Mouse (Mus musculus) C2C12 (cell line): ENCODE measurements around the gene Tns4. TPM values are rescaled to one million over a fixed set of nuclear protein-coding genes. Genes with fewer than 3 reads are reported as not detected.

Experiments
- H3K27me3 ChIP-seq: one replicate; pipeline ENCODE4 v1.6.1; 2011; ENCODE audit not compliant: control insufficient read depth, insufficient read depth, insufficient read length
- H3K36me3 ChIP-seq: one replicate; pipeline ENCODE4 v1.6.1; 2011; ENCODE audit not compliant: control insufficient read depth, insufficient read depth
- H3K4me3 ChIP-seq: one replicate; pipeline ENCODE4 v1.5.1; 2011; ENCODE audit warnings: mild to moderate bottlenecking, control low read depth; ENCODE audit not compliant: poor library complexity, insufficient read depth, severe bottlenecking
- H3K79me2 ChIP-seq: one replicate; pipeline ENCODE4 v1.6.1; 2011; ENCODE audit not compliant: control insufficient read depth, insufficient read depth
- H3K79me3 ChIP-seq: one replicate; pipeline ENCODE4 v1.6.1; 2011; ENCODE audit warnings: low read depth, control low read depth
- H3ac ChIP-seq: one replicate; pipeline ENCODE3; 2011; ENCODE audit warnings: low read depth; ENCODE audit not compliant: control insufficient read depth, insufficient read length
- CEBPB ChIP-seq: IDR thresholded peaks from one replicate; pipeline ENCODE4 v1.6.1; 2011; ENCODE audit warnings: low read depth, mild to moderate bottlenecking, control low read depth, moderate library complexity
- CTCF ChIP-seq: IDR thresholded peaks from one replicate; pipeline ENCODE4 v1.5.1; 2011; ENCODE audit not compliant: control insufficient read depth, insufficient read depth, insufficient read length
- FOSL1 ChIP-seq: IDR thresholded peaks from one replicate; pipeline ENCODE4 v1.8.0; 2011; ENCODE audit warnings: mild to moderate bottlenecking, low read length; ENCODE audit not compliant: poor library complexity, insufficient read depth, severe bottlenecking
- MAX ChIP-seq: IDR thresholded peaks from one replicate; pipeline ENCODE4 v1.6.1; 2011; ENCODE audit warnings: mild to moderate bottlenecking, control low read depth
- MYOD1 ChIP-seq: IDR thresholded peaks from one replicate; pipeline ENCODE4 v1.6.1; 2011; ENCODE audit warnings: low read depth; ENCODE audit not compliant: control insufficient read depth, insufficient read length
- MYOG ChIP-seq: IDR thresholded peaks from one replicate; pipeline ENCODE4 v1.6.1; 2011; ENCODE audit not compliant: control insufficient read depth, insufficient read length; ENCODE audit errors: extremely low read depth
- USF1 ChIP-seq: IDR thresholded peaks from one replicate; pipeline ENCODE4 v1.6.1; 2011; ENCODE audit warnings: low read depth, mild to moderate bottlenecking, control low read depth, moderate library complexity
- polyA plus RNA-seq: library from polyadenylated mRNA; unstranded; fragments of >200 nt; fragmentation: generic; extraction: Trizol; gene quantifications from one replicate; pipeline ENCODE4 v1.2.1, GENCODE M21; 2012; ENCODE audit warnings: missing spikeins

The Tns4 gene
- polyA plus RNA-seq, 1 experiment: 0.18 TPM

- H3K36me3 ChIP-seq: no peaks in the 10 kb centered on the region
- H3K27me3 ChIP-seq: no peaks in the 10 kb centered on the region
- no peaks in the 10 kb centered on the region for H3K79me2 ChIP-seq
- no peak for TF ChIP-seq USF1
- no peak for TF ChIP-seq CEBPB
- TF ChIP-seq CTCF: no peak
- TF ChIP-seq MYOG: no peak
- no peak for TF ChIP-seq MYOD1
- no peak for TF ChIP-seq FOSL1
- TF ChIP-seq MAX: no peak
- no peak overlapping the region for H3ac ChIP-seq
- H3K4me3 ChIP-seq: no peak overlapping the region
- H3K79me3 ChIP-seq: no peaks in the 10 kb centered on the region
Measured at GRCm38 (mm10) chr11:99071866-99072265, 17.2 kb downstream of the Tns4 start.

DNA sequence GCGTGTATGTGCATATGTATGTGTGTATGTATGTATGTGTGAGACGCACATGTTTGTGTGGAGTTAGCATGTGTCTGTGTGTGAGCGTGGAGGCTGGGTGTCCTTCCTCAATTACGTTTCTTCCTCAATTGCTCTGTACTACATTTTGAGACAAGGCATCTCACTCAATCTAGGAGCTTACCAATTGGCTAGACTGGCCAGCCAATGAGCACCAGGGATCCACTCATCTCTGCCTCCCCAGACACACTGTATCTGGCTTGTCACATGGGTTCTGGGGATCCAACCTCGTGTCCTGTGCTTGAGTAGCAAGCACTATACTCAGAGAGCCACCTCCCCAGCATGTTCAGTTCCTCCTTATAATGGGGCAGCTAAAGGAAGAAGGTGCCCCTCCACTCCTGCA, 20.7 kb downstream of the Tns4 start:
- Histone ChIP-seq H3ac (no peak overlapping the region), H3K4me3 (no peak overlapping the region), H3K79me3 (no peaks in the 10 kb centered on the region), H3K79me2 (no peaks in the 10 kb centered on the region), H3K36me3 (no peaks in the 10 kb centered on the region), H3K27me3 (no peaks in the 10 kb centered on the region)
- TF ChIP-seq MYOG: no peak
- no peak for TF ChIP-seq MYOD1
- TF ChIP-seq MAX: no peak
- TF ChIP-seq CTCF: no peak
- TF ChIP-seq USF1: no peak

- no peaks in the 10 kb centered on the region for H3K36me3 ChIP-seq
- H3K79me3 ChIP-seq: no peaks in the 10 kb centered on the region
- no peak overlapping the region for H3K4me3 ChIP-seq
- no peaks in the 10 kb centered on the region for H3K27me3 ChIP-seq
- no peaks in the 10 kb centered on the region for H3K79me2 ChIP-seq
- no peak overlapping the region for H3ac ChIP-seq
- TF ChIP-seq MYOG (no peak), MAX (no peak), USF1 (no peak), CEBPB (no peak), CTCF (no peak)
Measured at GRCm38 (mm10) chr11:99067591-99067990, 21.5 kb downstream of the Tns4 start.

DNA sequence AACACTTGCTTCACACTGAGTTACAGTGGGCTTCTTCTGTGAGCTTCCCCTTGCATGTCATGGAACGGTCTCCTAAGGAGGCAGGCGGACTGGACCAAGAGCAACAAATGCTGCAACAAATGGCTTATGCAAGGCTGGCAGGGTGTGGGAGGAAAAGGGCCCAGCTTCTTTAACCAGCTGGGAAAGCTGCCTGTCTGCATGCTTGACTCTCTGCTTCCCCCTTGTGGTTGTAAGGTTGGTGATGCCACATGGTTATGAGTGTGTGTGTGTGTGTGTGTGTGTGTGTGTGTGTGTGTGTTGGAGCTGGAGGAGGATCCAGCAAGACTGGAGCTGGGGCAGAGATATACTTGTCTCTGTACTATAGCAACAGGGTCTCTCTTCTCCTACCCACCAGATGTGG, 23.1 kb downstream of the Tns4 start:
- no peaks in the 10 kb centered on the region for H3K27me3 ChIP-seq
- no peaks in the 10 kb centered on the region for H3K79me3 ChIP-seq
- no peak for TF ChIP-seq FOSL1
- TF ChIP-seq CEBPB: no peak
- peak; percentile 79 for TF ChIP-seq MAX
- peak; percentile 83 for TF ChIP-seq CTCF
- H3ac ChIP-seq: no peak overlapping the region
- no peaks in the 10 kb centered on the region for H3K36me3 ChIP-seq
- H3K79me2 ChIP-seq: no peaks in the 10 kb centered on the region
- no peak overlapping the region for H3K4me3 ChIP-seq

- Histone ChIP-seq H3K27me3 (no peaks in the 10 kb centered on the region), H3K36me3 (no peaks in the 10 kb centered on the region), H3K79me2 (no peaks in the 10 kb centered on the region), H3K4me3 (no peak overlapping the region), H3ac (no peak overlapping the region), H3K79me3 (no peaks in the 10 kb centered on the region)
- TF ChIP-seq MYOG: no peak
Measured at GRCm38 (mm10) chr11:99065353-99065752, 23.8 kb downstream of the Tns4 start.

- H3ac ChIP-seq: no peak overlapping the region
- no peaks in the 10 kb centered on the region for H3K79me3 ChIP-seq
- H3K79me2 ChIP-seq: no peaks in the 10 kb centered on the region
- no peak for TF ChIP-seq MYOG
- TF ChIP-seq MYOD1: no peak
- TF ChIP-seq CTCF: no peak
- no peak for TF ChIP-seq MAX
- TF ChIP-seq CEBPB: no peak
- TF ChIP-seq FOSL1: no peak
- no peak overlapping the region for H3K4me3 ChIP-seq
- H3K27me3 ChIP-seq: no peaks in the 10 kb centered on the region
- H3K36me3 ChIP-seq: no peaks in the 10 kb centered on the region
Measured at GRCm38 (mm10) chr11:99063406-99064131, 25.5 kb downstream of the Tns4 start.
